Mouse (Mus musculus) kidney, adult 10 weeks (tissue): ENCODE data around the gene Gm10230. TPM values are rescaled to one million over a fixed set of nuclear protein-coding genes. Genes with fewer than 3 reads are reported as not detected.

Experiments
- polyA plus RNA-seq: library from polyadenylated mRNA; stranded (reverse); fragments of 350-450 nt; fragmentation: Illumina TruSeq; extraction: RNeasy Lipid Tissue Mini Kit (QIAGEN cat#74804); gene quantifications from one replicate; pipeline ENCODE4 v1.2.3, GENCODE M21; 2014; ENCODE audit warnings: low read depth, low replicate concordance

The Gm10230 gene
- not detected for polyA plus RNA-seq

GRCm38 (mm10) chrX:27494782-27495181, at the start of gene Gm10230:
Gm10230 (minus strand) TSS chrX:27494882.

